8 mouse cellular contexts compared by ENCODE assay signal in genomic region chr17:69969816-69970750, GRCm38 (mm10). TPM values are rescaled to one million over a fixed set of nuclear protein-coding genes. Genes with fewer than 3 reads are reported as not detected.
A peak's percentile ranks its signal among the peaks of the same experiment; 100 is the strongest.
DNase-seq lines count a peak whose midpoint lies in the region; ATAC-seq and TF ChIP-seq lines count a peak whose summit lies in the region.

No protein-coding gene starts in this region.

- H3K9me3 ChIP-seq in forebrain, embryonic 13.5 days (replicated peaks): no peaks in the 10 kb centered on the region

- H3K27ac ChIP-seq in forebrain, embryonic 13.5 days: no peak overlapping the region
- H3K27ac ChIP-seq in left cerebral cortex, adult 2 months: peak overlapping the region; percentile 92

- intact Hi-C loops in left cerebral cortex, adult 2 months (cut with DNase I): loop anchor here (2.0 to 5.0 kb wide), 5 partner anchors 117 to 408 kb away; no protein-coding TSS in a partner anchor

- H3K4me1 ChIP-seq in forebrain, embryonic 13.5 days: peaks cover 11% of the 10 kb centered on the region

- H3K4me2 ChIP-seq in forebrain, embryonic 13.5 days: peak overlapping the region; percentile 90

- peak; percentile 40 for ATAC-seq in cerebellum, adult (ENCODE audit: insufficient number of reproducible peaks, low FRiP score, low TSS enrichment)
- peak; percentile 36 for ATAC-seq in forebrain, embryonic 13.5 days
- ATAC-seq in megakaryocyte progenitor cell, adult 5-6 weeks (replicated peaks; ENCODE audit: poor library complexity): no peak

- peak overlapping the region; percentile 61 for H3K4me3 ChIP-seq in forebrain, embryonic 13.5 days
- H3K4me3 ChIP-seq in left cerebral cortex, adult 2 months: peak overlapping the region; percentile 75

- TF ChIP-seq CTCF in left cerebral cortex, adult 2 months (IDR thresholded peaks at IDR 0.05): no peak

- no peaks in the 10 kb centered on the region for H3K36me3 ChIP-seq in forebrain, embryonic 13.5 days (ENCODE audit: poor library complexity, severe bottlenecking)

- peak overlapping the region; percentile 78 for H3K9ac ChIP-seq in forebrain, embryonic 13.5 days

- WGBS in forebrain, embryonic 13.5 days: 1% methylated on average over 42 of the region's 43 CpGs

- H3K27me3 ChIP-seq in forebrain, embryonic 13.5 days: peaks cover 23% of the 10 kb centered on the region

- peak; percentile 12 to 36 for DNase-seq in left cerebral cortex, adult 18-20 months (ENCODE audit: low spot score in 2 of 2)
- no peak for DNase-seq in left cerebral cortex, adult 11 months (ENCODE audit: low spot score)
- peak; percentile 35 to 40 for DNase-seq in left cerebral cortex, adult 2 months (ENCODE audit: extremely low spot score in 1 of 2, low spot score in 2 of 2)
- peak; percentile 42 for DNase-seq in neural tube, embryonic 10.5 days (ENCODE audit: extremely low spot score, low spot score)
- DNase-seq in thymus, postnatal 0 days (ENCODE audit: low spot score): no peak

RNA-seq across cellular contexts. Expression of gene Dlgap1, which starts 1.2 kb away (rescaled TPM):
- 100 to 1,000 TPM; 457 to 464 TPM for total RNA-seq in left cerebral cortex, adult 18-20 months (2021)
- 9.3 and 12.3 TPM in 2 replicates for polyA plus RNA-seq in forebrain, embryonic 13.5 days (2015; fragmentation: Nextera tagmentation; extraction: Ambion mirVana)
- total RNA-seq in left cerebral cortex, adult 2 months (2021): 100 to 1,000 TPM; 497 to 510 TPM
- 0.08 TPM in 1 of 2 replicates, not detected in the other for polyA plus RNA-seq in thymus, postnatal 0 days (2015; fragmentation: Nextera tagmentation; extraction: Ambion mirVana)
- not detected in 2 replicates for total RNA-seq in megakaryocyte progenitor cell, adult 5-6 weeks (2015)
- not detected in 2 replicates for total RNA-seq in megakaryocyte progenitor cell, adult 5-6 weeks (2017)

Comparison
In these comparisons a context has a peak if more than half of its experiments do, and no peak if none do; other contexts are left out.
1. DNase-seq: peak in left cerebral cortex, adult 18-20 months (2 of 2), left cerebral cortex, adult 2 months (2 of 2) and neural tube, embryonic 10.5 days (single experiment); none in left cerebral cortex, adult 11 months (single experiment) and thymus, postnatal 0 days (single experiment).
2. RNA of gene Dlgap1, which starts 1.2 kb away (total RNA-seq): 497 to 510 TPM in left cerebral cortex, adult 2 months and 457 to 464 TPM in left cerebral cortex, adult 18-20 months; not detected in megakaryocyte progenitor cell, adult 5-6 weeks; every median in the first group is over 100 times any median in the second.